Mouse (Mus musculus): ENCODE results near the gene Pcp4l1. TPM values are rescaled to one million over a fixed set of nuclear protein-coding genes. Genes with fewer than 3 reads are reported as not detected.

The Pcp4l1 gene
- total RNA-seq, 2 experiments from 2014 or later, result 196 to 272 TPM

DNA sequence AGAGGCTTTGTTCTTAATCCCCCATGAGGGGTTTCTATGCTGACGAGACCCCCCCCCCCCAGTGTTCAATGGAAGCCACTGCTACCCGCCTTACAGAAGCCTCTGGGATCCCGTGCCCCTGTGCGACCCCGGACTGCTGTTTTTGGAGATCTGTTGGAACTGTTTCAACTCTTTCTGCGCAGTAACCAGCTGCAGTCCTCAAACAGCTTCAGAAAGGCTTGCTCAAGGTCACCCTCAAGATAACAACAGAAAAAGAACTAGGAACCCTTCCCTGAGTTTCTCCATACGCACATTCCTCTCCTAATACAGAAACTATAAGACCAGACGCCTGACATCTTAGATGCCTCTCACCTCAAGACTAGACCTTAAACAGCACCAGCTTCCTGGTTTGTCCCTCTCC lies 7.0 kb downstream of the Pcp4l1 start:
- DNase-seq, result peak; percentile 47 to 49

DNA sequence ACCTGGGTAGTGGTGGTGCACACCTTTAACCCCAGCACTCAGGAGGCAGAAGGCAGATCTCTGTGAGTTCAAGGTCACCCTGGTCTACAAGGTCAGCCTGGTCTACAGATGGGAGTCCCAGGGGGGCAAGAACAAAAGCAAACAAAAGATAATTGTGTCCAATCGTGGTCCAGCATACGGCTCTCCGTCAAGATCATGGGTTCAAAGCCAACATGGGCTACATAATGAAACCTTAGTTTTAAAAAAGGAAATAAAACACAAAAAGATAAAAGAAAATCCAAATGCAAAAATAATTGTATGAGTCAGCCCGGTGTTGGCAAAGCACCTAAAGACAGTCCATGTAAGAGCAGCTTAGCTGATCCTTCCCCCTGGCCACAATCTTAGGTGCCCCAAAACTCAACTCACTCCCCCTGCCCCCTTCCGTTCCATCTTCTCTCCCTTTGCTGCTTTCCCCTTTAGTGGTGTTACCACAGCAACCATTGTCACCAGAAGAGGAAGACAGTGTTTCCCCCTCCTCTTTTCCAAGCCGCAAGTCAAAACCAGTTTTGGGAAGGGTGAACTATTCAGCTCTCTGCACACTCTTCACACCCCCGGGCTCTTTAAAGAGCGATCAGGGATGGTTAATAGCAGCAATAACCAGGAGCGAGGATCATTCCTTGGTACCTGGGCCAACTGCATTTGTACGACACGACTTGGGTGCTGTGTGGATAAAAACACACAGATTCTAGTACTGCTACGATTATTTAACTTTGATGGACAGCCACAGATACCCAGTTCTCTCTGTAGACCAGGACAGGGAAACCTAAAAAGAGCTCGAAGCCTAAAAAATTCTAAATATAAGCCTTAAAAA lies 8.0 kb downstream of the Pcp4l1 start:
- no peak for DNase-seq

DNA sequence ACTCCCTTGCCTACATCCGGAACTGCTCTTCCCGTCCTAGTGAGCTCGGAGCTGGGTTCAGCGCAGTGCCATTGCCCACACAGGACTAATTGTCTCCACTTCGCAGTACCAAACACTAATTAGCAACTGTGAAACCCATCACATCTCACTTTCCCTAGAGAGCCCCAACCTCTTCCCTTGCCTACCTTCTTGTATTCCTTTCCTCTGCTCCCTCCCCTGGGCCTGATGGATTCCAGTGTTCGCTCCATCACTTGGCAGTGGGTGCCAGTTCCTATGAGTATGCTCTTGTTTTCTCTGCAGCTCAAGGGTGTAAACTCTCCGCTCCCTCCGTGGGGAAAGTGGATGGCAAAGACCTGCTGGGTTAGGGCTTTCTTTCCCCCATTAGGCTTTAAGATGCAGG lies 10.4 kb downstream of the Pcp4l1 start:
- DNase-seq, result no peak

DNA sequence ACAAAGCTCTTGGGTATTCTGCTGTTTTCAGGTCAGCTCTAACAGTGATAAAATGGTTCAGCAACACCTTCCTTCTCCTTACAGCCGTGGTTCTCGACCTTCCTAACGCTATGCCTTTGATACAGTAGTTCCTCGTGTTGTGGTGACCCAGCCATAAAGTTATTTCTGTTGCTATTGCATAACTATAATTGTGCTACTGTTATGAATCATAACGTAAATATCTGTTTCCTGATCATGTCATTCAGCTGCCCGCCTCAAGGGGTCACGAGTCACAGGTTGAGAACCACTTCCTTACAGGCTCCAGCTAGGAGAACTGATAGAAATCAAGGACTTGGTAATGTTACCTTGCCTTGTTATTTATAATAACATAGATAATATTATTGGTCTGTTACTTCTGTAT lies 11.8 kb downstream of the Pcp4l1 start:
- peak; percentile 61 to 73 for DNase-seq

DNA sequence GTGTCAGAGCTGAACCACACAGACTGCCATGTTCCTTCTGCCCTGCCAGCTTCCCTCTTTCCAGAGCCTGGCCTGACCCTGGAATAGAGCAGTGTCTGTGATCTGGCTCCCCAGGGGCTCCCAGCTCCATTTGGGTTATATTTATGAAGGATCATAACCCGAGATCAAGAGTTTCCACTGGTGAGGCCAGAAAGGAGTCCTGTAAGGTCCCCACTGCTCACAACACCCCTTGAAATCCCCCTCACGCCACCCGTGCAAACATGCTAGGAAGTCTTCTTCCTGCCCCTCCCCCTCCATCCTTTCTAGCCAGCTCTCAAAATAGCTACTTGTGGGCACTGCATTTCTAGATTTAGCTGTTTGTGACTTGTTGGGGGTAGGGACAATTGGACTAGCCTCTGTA lies 12.4 kb downstream of the Pcp4l1 start:
- DNase-seq, result peak; percentile 77 to 80

DNA sequence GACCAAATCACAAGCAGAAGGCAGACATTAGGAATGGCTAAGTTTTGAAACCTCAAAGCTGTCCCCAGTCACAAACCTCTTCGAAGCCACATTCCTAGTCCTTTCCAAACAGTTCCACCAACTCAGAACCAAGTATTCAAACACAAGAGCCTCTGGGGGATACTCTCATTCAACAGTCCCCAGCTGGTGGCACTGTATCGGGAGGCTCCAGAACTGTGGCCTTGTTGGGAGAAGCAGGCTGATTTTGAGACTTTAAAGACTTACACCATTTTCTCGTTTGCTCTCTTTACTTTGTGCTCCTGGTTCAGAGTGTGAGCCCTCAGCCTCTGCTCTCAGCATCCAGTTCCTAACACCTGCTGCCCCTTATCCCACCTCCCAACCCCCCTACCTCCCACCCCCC lies 13.0 kb downstream of the Pcp4l1 start:
- DNase-seq, result no peak

DNA sequence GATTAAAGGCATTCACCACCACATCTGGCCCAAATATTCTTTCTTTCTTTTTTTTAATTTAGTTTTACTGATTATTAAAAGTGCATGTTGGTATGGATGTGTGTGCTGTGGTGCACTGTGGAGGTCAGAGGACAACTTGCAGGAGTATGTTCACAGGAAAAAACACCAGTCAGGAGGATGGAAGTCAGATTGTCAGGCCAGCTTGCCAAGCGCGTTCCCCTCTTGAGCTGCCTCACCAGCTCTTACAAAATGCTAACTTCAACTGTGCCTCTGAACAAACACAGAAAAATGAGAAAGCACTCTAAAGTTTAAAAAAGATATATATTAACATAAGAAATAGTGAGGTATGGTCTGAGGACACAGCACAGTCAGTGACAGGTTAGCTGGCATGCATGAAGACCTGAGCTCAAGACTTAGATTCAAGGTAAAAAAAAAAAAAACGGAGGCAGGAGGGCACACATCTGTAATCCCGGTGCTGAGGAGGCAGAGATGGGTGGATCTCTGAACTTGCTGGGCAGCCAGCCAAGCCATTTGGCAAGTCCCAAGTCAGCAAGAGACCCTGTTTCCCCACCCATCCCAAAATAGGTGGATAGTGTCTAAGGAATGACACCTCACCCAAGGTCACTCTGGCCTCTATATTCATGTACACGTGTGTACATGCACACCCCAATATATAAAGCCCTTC lies 16.4 kb downstream of the Pcp4l1 start:
- no peak for DNase-seq

DNA sequence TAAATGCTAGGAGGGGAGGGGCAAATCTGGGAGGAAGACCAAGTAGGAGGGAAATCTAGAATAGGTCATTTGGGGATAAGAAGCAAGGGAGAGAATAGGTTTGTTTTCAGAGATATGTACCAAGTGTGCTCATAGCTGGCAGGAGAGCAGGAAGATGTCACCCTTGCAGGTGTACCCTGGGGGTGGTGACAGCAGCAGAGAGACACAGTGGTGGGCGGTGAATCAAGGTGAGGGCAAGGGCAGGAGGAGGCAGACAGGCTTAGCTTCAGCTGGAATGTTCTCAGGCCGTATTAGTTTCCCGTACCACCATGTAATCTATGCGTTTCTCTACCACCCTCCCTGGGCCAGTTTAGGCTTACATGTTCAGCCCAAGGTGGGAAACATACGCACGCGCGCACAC lies 23.3 kb downstream of the Pcp4l1 start:
- no peak for DNase-seq

DNA sequence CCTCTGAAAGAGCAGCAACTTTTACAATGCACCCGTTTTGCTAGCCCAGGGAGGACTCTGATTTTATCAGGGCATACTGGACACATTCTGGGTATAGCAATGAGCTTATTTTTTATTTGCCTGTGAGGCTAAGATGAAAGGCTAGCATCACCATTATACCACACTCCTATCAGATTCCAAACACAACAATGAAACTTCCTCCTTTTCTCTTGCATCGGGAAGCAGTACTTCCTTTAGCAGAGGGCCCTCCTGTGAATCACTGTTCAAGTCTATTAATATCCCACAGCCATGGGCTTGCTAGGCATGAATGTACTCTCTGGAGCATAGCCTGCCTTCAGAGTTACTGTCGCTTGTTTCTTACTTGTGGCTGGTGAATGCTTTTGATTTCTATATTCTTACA lies 24.9 kb downstream of the Pcp4l1 start:
- DNase-seq, result peak; percentile 49 to 71

DNA sequence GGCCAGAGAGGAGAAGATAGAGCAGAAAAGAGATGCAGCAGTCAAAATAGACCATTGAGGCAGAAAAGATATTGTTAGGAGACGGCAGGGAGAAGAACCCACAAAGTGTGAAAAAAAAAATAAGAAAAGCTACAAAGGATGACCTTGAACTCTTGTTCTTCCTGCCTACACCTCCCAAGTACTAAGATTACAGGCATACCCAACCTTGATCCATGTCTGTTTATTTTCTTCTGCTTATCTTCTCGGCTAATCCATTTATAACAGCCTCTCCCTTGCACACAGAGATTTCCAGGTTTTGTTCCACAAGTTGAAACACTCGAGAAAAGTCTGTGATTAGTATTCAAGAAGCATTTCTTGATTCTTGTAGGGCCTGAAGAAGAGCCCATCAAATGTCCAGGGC lies 26.2 kb downstream of the Pcp4l1 start:
- no peak for DNase-seq

DNA sequence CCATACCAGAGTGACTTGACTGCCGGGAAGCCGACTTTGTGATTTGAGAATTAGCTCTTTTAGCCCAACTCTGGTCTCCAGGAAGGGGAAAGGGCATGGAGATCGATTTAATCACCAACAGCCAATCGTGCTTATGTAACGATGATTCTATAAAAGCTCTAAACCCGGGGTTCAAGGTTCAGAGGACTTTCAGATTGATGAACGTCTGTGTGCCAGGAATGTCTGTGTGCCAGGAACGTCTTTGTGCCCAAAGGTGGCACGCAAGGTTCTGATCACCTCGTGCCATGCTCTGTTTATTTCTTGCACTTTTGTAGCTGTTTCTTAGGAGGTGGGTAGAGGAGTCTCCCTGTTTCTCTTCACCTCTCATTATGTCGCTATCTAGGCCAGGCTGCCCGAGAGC lies 27.2 kb downstream of the Pcp4l1 start:
- no peak for DNase-seq

DNA sequence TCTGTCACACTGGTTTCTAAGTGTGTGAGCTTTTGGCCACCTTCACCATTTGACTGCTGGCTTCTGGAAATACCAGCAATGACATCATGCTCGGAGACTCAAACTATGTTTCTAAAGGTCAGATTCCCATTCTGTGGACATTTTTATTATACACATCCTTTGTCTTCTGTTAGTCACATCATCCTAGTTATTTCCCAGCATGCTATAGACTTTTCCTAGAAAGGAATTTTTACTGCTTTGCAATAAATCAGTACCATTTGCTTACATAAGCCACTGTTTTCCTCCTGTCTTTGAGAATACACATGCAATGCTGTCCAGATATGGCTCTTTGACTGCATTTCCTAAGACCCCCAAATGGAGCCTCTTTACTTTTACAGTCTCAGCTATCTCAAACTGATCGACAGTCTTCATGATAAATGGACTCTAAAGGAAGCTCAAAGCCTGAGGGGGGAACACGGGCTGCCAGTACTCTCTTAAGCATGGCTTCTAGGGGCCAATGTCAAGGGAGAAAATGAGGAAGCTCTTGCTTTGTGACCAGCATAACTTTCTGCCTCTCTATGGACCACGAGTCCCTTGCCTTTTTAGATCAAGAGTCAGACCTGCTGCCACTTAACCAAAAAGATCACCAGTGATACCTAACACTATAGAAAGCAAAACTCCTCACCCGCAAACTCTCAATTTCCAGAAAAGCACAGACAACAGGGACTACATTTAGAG lies 30.3 kb downstream of the Pcp4l1 start:
- no peak for DNase-seq

DNA sequence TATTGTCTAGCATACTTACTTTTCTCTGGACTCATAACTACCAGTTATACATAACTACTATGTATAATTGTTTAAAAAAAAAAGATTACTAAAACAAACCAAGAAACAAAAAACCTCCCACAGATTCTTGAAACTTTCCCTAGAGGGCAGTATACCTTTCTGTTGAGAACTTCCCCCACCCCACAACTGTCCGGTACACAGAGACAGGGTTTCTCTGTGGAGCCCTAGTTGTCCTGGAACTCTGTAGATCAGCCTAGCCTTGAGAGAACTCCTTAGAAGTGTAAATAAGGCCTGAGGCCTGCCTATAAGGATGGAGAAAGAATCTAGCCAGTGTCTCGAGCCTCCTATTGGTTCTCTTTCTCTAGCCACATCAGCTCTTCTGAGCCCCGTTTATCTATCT lies 31.8 kb downstream of the Pcp4l1 start:
- DNase-seq, result peak in 1 of 2 experiments; percentile 60

DNA sequence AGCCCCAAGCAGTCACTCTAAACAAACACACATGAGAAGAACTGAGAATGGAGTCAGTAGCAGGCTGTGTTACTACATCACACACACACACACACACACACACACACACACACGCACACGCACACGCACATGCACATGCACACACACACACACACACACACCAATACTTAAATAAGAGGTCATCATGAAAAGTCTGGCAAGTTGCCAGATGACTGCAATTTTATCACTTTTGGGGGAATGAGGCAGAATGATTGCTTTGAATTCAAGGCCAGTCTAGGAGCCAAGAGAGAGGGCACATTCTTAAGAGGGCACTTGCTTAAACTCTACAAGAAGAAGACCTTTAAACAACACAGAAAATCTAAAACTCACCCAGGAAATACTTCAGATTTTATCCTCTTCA lies 33.5 kb downstream of the Pcp4l1 start:
- no peak for DNase-seq

DNA sequence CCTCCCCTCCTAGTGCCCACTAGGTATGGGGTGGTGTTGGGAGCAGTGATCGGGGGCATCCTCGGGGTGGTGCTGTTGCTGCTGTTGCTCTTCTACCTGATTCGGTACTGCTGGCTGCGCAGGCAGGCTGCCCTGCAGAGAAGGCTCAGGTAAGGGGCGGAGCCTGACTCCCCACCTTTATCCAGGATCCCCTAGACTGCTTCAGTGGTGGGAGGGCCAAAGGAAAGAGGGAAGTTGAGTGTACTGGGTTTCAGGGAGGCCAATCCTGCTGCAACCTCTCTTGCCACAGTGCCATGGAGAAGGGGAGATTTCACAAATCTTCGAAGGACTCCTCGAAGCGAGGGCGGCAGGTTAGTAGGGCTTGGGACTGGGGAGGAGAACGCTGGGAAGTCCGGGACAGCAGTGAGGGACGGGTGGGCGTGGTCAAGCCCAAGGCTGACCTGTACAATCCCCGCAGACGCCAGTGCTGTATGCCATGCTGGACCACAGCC lies 36.5 kb downstream of the Pcp4l1 start:
- DNase-seq, result no peak

DNA sequence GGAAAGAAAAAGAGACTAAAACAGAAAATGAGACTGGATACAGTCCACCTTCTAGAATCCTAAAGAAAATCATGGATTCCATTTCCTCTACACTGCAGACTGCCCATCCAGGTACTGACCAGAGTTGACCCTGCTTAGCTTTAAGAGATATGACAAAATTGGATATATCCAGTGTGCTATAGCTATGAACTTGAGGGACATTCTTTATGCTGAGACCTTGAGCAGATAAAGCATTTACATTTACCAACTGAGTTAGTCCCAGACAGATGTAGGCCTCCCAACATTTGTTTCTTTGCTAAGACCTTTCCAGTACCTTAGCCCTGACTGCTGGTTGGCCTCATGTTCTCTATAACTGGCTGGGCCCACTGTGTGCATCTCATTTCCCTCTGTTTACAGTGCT lies 38.1 kb downstream of the Pcp4l1 start:
- DNase-seq, result no peak

DNA sequence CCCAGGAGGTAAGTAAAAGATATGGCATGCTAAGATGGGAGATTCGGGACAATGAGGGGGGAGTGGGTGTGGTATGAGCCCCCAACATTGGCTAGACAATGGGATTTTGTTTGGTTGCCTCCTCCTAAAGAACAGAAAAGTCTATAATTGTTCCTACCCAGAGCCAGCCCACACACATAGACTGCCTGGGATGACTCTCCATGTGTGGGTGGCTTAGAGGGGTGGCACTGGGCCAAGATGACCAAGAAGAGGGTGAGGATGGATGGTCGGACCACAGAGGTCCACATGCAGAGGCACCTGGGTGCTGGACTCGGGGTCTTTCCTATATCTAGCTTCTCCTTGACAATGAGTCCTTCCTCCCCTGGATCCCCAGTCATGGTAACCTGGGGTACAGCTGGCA lies 39.4 kb downstream of the Pcp4l1 start:
- no peak for DNase-seq

DNA sequence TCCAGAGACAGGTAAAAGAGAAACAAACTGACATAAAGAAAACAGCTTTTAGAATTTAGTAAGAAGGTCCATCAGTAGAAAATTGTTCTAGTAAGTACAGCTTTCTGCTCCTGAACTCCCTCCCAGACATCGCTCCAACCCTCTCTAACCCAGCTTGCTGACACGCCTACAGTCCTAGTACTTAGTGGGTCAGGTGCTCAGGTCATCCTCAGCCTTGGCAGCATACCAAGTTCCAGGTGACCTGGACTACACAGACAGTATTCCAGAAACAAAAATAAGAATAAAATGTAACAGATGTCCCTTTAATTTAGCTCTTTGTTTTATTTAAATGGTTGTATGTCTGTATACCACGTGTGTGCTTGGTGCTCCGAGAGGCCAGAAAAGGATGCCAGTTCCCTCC lies 44.1 kb downstream of the Pcp4l1 start:
- DNase-seq, result no peak

DNA sequence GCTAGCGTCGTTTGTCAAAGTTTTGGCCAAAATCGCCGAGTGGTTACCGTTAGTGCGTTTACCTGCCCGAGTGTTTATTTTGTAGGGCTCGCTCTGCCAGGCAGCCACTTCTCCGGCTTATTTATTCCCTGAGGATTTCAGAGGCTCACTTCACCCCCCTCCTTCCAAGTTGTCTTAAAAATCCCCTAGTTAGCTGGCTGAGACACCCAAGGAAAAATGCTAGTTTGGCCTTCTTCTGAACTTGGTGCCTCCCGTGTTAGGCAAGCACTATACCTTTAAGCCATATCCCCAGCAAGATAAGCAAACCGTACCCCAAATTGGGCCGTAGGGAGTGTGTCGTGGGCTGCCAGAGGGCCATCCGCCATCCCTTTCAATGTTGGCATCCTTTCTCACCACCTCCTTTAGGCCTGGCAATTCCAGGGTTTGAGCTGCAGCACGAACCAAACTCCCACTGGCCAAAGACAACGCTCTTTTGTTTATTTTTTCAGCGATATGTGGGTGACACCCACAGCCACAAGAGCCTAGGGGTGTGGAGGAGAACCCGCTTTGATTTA lies 45.2 kb downstream of the Pcp4l1 start:
- DNase-seq, result peak in 1 of 2 experiments; percentile 27

DNA sequence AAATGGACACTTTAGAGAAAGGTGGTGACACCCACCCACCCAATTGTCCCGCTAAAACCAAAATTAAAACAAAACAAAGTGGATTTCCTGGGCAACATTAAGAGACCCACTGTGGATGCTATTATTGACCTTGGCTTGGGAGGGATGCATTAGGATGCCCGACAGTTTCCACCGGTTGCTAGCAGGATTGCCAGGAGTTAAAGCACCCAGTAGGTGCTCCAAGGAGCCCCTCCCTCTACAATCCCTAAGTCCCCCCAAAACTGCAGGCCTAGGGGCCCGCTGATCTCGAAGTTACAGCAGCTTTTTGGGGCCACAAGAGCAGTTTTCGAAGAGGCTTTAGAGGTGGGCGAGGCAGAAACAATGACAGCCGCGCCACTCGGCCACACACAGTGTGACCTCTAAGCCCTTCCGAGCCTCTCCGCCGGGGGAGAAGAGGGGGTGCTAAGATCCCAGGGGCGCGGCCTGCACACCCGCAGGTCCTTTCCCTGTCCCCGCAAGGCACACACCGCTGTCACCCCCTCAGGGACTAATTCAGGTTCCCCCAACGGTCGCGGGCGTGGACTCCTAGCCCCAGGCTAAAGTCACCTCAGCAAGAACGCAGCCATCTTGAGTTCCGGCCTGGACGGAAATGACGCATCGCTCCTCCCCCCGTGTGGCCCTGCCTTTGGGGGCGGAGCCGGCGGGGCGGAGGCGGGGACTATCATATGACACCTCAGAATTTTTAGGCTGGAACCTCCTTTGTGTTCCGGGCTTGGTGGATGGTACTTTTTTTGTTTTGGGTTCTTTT lies 45.9 kb downstream of the Pcp4l1 start, which contains the start of the genes Sdhc and Mpz:
TSS of gene Sdhc (minus strand) at position 630 of the 787 bp plus-strand sequence.
TSS of gene Mpz (plus strand) at position 738 of the 787 bp plus-strand sequence.
- peak; percentile 96 to 99 for DNase-seq

DNA sequence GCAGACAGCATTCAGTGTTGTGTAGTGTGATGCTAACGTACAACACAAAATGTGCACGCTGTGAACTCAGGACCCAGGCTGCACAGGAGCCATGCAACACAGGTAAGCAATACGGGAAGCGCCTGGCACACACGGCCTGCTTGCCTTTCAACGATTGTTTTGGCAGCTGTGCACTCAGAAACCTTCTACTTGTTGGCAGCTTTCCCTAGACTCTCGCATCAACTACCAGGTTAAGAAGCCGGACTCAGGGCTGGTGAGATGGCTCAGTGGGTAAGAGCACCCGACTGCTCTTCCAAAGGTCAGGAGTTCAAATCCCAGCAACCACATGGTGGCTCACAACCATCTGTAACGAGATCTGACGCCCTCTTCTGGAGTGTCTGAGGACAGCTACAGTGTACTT lies 53.1 kb downstream of the Pcp4l1 start:
- peak; percentile 37 to 54 for DNase-seq
